ENCODE assay signal across 9 mouse cellular contexts in the genomic region with DNA sequence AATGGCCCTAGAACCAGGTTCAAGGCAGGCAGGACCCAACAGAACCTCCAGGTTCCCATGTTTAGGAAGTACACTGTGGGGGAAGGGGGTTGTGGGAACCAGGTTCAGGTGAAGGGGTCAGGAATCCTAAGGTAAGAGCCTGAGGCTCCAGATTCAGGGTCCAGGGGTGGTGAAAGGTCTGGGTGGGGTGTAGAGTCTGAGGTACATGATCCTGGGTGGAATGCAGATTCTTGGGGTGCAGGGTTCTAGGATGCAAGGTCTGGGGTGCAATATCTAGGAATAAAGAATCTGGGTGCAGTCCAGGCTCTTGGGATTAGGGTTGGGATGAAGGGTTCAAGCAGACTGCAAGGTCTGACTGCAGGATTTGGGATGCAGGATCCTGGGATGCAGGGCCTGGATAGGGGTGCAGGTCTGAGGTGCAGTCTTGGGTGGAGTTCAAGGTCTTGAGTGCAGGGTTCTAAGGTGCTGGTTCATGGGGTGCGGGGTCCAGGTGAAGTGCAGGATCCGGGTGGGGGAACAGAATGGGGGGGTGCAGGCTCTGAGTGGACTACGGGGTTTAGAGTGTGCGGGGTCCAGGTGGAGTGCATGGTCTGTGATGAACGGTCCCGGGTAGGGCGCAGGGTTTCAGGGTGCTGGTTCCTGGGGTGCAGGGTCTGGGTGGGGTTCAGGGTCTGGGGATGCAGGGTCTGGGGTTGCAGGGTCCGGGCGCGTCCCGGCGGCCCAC. TPM values are rescaled to one million over a fixed set of nuclear protein-coding genes. Genes with fewer than 3 reads are reported as not detected.
DNase-seq lines count a peak whose midpoint lies in the region; ATAC-seq and TF ChIP-seq lines count a peak whose summit lies in the region.
"Had no signal": no experiment of that assay in that cellular context is flagged by ENCODE, and none has a peak within 500 bp of the region (broad histone marks: within the 10 kb centered on the region; RNA-seq: fewer than 3 reads in every experiment).

No protein-coding gene starts in this region.

- DNase-seq in heart, postnatal 14 days = no peak
- no peak for DNase-seq in hindbrain, embryonic 11.5 days (ENCODE audit: low spot score)
- no peak for DNase-seq in midbrain, embryonic 11.5 days (ENCODE audit: low spot score, missing footprints)
- no peak for DNase-seq in urinary bladder, adult 18-20 months (ENCODE audit: low spot score in 2 of 2)
- no peak for DNase-seq in urinary bladder, postnatal 10 days (ENCODE audit: low spot score)
- no peak for DNase-seq in yolk sac, embryonic 10.5 days (ENCODE audit: low spot score)

- H3K4me2 ChIP-seq in heart, embryonic 14.5 days (ENCODE audit: low read length) = peak overlapping the region; percentile 77
- H3K4me2 ChIP-seq in hindbrain, embryonic 11.5 days (replicated peaks; ENCODE audit: low read depth, low read length) = peak overlapping the region; percentile 91
- H3K4me2 ChIP-seq in midbrain, embryonic 11.5 days = peak overlapping the region; percentile 93

- no peaks in the 10 kb centered on the region for H3K9me3 ChIP-seq in heart, embryonic 14.5 days (ENCODE audit: control insufficient read depth, low read length)
- H3K9me3 ChIP-seq in hindbrain, embryonic 11.5 days (ENCODE audit: control insufficient read depth, low read length) = no peaks in the 10 kb centered on the region
- no peaks in the 10 kb centered on the region for H3K9me3 ChIP-seq in midbrain, embryonic 11.5 days (ENCODE audit: control insufficient read depth, low read length)

- WGBS in heart, embryonic 14.5 days = 4% methylated on average over 12 of the region's 12 CpGs
- 6% methylated on average over 11 of the region's 12 CpGs for WGBS in hindbrain, embryonic 11.5 days
- WGBS in midbrain, embryonic 11.5 days = 7% methylated on average over 12 of the region's 12 CpGs

- H3K9ac ChIP-seq in heart, embryonic 14.5 days (ENCODE audit: low read length) = peak overlapping the region; percentile 94
- H3K9ac ChIP-seq in hindbrain, embryonic 11.5 days (ENCODE audit: low read depth, low read length) = peak overlapping the region; percentile 95
- H3K9ac ChIP-seq in midbrain, embryonic 11.5 days (ENCODE audit: low read length) = peak overlapping the region; percentile 96

- no peak for TF ChIP-seq CTCF in bone marrow macrophage, adult 2 months (IDR thresholded peaks at IDR 0.05; ENCODE audit: low read depth, low read length)

- intact Hi-C loops in heart, postnatal 14 days (cut with DNase I) = loop anchor here (5.0 kb wide), 1 partner anchor 33 kb away; a partner anchor contains a TSS

- peak overlapping the region; percentile 71 to 93 for H3K4me3 ChIP-seq in heart, embryonic 14.5 days (ENCODE audit: control insufficient read depth in 1 of 2, insufficient read depth in 1 of 2, low read depth in 1 of 2, low read length in 2 of 2)
- peak overlapping the region; percentile 76 for H3K4me3 ChIP-seq in bone marrow macrophage, adult 2 months (ENCODE audit: insufficient read depth, low read length)
- H3K4me3 ChIP-seq in hindbrain, embryonic 11.5 days (ENCODE audit: low read depth, low read length) = peak overlapping the region; percentile 93
- peak overlapping the region; percentile 92 for H3K4me3 ChIP-seq in midbrain, embryonic 11.5 days (ENCODE audit: low read depth, low read length)

- TF ChIP-seq POLR2A in bone marrow macrophage, adult 2 months (IDR thresholded peaks at IDR 0.05; ENCODE audit: borderline replicate concordance, low read depth, low read length) = no peak

- H3K27me3 ChIP-seq in heart, embryonic 14.5 days (ENCODE audit: control insufficient read depth, insufficient read depth, low read length) = no peaks in the 10 kb centered on the region
- H3K27me3 ChIP-seq in hindbrain, embryonic 11.5 days (ENCODE audit: control insufficient read depth, insufficient read depth, low read length) = no peaks in the 10 kb centered on the region
- H3K27me3 ChIP-seq in midbrain, embryonic 11.5 days (ENCODE audit: control insufficient read depth, insufficient read depth, low read length) = no peaks in the 10 kb centered on the region
- H3K27me3 ChIP-seq: Patski had no signal

- peaks cover 6% of the 10 kb centered on the region; the same call in 1 of the 2 replicates for H3K36me3 ChIP-seq in heart, embryonic 14.5 days (ENCODE audit: control insufficient read depth, insufficient read depth, low read length)
- no peaks in the 10 kb centered on the region for H3K36me3 ChIP-seq in hindbrain, embryonic 11.5 days (ENCODE audit: control insufficient read depth, insufficient read depth, low read length)
- H3K36me3 ChIP-seq in midbrain, embryonic 11.5 days (ENCODE audit: control insufficient read depth, insufficient read depth, low read length) = no peaks in the 10 kb centered on the region

- peaks cover 12 to 25% of the 10 kb centered on the region in 2 experiments for H3K4me1 ChIP-seq in heart, embryonic 14.5 days (ENCODE audit: control insufficient read depth in 2 of 2, insufficient read depth in 2 of 2, low read length in 2 of 2)
- peaks cover 28% of the 10 kb centered on the region for H3K4me1 ChIP-seq in bone marrow macrophage, adult 2 months (ENCODE audit: control insufficient read depth, insufficient read depth, low read length)
- H3K4me1 ChIP-seq in hindbrain, embryonic 11.5 days (replicated peaks; ENCODE audit: control insufficient read depth, insufficient read depth, low read length) = peaks cover 8% of the 10 kb centered on the region; the same call in 1 of the 2 replicates
- peaks cover 15% of the 10 kb centered on the region for H3K4me1 ChIP-seq in midbrain, embryonic 11.5 days (ENCODE audit: control insufficient read depth, insufficient read depth, low read length)

- ATAC-seq in heart, embryonic 14.5 days (ENCODE audit: insufficient number of reproducible peaks, insufficient read depth, low FRiP score, low read depth) = 0 out of 2 replicates have a peak, but pooled peaks have one; percentile 7
- ATAC-seq in hindbrain, embryonic 11.5 days (ENCODE audit: low FRiP score) = peak; percentile 61; the same call in 1 of the 2 replicates
- peak; percentile 64; the same call in 1 of the 2 replicates for ATAC-seq in midbrain, embryonic 11.5 days (ENCODE audit: low FRiP score)

- peak overlapping the region in 1 of 2 experiments; percentile 72; a peak in 2 of 4 replicates for H3K27ac ChIP-seq in heart, embryonic 14.5 days (replicated peaks in 1 of 2; ENCODE audit: control insufficient read depth in 1 of 2, insufficient read depth in 1 of 2, low read depth in 2 of 2, low read length in 2 of 2)
- H3K27ac ChIP-seq in bone marrow macrophage, adult 2 months (ENCODE audit: insufficient read depth, low read depth, low read length) = no peak overlapping the region
- H3K27ac ChIP-seq in hindbrain, embryonic 11.5 days (ENCODE audit: low read depth, low read length) = peak overlapping the region; percentile 80
- H3K27ac ChIP-seq in midbrain, embryonic 11.5 days (ENCODE audit: low read depth, low read length) = 0 out of 2 replicates have a peak overlapping the region, but pooled peaks have one; percentile 20

RNA-seq across cellular contexts. Expression of a gene that starts 1.3 kb away (rescaled TPM):
- polyA plus RNA-seq in heart, embryonic 14.5 days (2014; fragmentation: Nextera tagmentation; extraction: Ambion mirVana) = 49.4 and 53.8 TPM in 2 replicates
- total RNA-seq in heart, postnatal 14 days (2021) = 10 to 100 TPM; 40.6 to 41.9 TPM
- polyA plus RNA-seq in bone marrow macrophage, adult 2 months (2012; ENCODE audit: insufficient read depth, insufficient read length, missing spikeins) = 20.9 and 22.7 TPM in 2 replicates
- polyA plus RNA-seq in hindbrain, embryonic 11.5 days (2014; fragmentation: Nextera tagmentation; extraction: Ambion mirVana) = 36.2 and 47.2 TPM in 2 replicates
- polyA plus RNA-seq in midbrain, embryonic 11.5 days (2014; fragmentation: Nextera tagmentation; extraction: Ambion mirVana) = 43.8 and 51.7 TPM in 2 replicates

RNA-seq across cellular contexts. Expression of a gene that starts 22.3 kb away (rescaled TPM):
- polyA plus RNA-seq in heart, embryonic 14.5 days (2014; fragmentation: Nextera tagmentation; extraction: Ambion mirVana) = 69.5 and 82.7 TPM in 2 replicates
- 100 to 1,000 TPM; 166 to 169 TPM for total RNA-seq in heart, postnatal 14 days (2021)
- polyA plus RNA-seq in bone marrow macrophage, adult 2 months (2012; ENCODE audit: insufficient read depth, insufficient read length, missing spikeins) = 107 and 117 TPM in 2 replicates
- 47.0 and 48.4 TPM in 2 replicates for polyA plus RNA-seq in hindbrain, embryonic 11.5 days (2014; fragmentation: Nextera tagmentation; extraction: Ambion mirVana)
- polyA plus RNA-seq in midbrain, embryonic 11.5 days (2014; fragmentation: Nextera tagmentation; extraction: Ambion mirVana) = 42.0 and 49.4 TPM in 2 replicates

RNA-seq across cellular contexts. Expression of a gene that starts 32.9 kb away (rescaled TPM):
- polyA plus RNA-seq in heart, embryonic 14.5 days (2014; fragmentation: Nextera tagmentation; extraction: Ambion mirVana) = 64.8 and 65.0 TPM in 2 replicates
- total RNA-seq in heart, postnatal 14 days (2021) = 100 to 1,000 TPM; 123 to 131 TPM
- polyA plus RNA-seq in bone marrow macrophage, adult 2 months (2012; ENCODE audit: insufficient read depth, insufficient read length, missing spikeins) = 87.3 and 98.4 TPM in 2 replicates
- 71.1 and 85.6 TPM in 2 replicates for polyA plus RNA-seq in hindbrain, embryonic 11.5 days (2014; fragmentation: Nextera tagmentation; extraction: Ambion mirVana)
- 73.6 and 86.9 TPM in 2 replicates for polyA plus RNA-seq in midbrain, embryonic 11.5 days (2014; fragmentation: Nextera tagmentation; extraction: Ambion mirVana)

RNA-seq across cellular contexts. Expression of a gene that starts 46.2 kb away (rescaled TPM):
- polyA plus RNA-seq in heart, embryonic 14.5 days (2014; fragmentation: Nextera tagmentation; extraction: Ambion mirVana) = 19.1 and 22.3 TPM in 2 replicates
- 10 to 100 TPM in 1 of 2 experiments, 1 to 10 TPM in 1; 7.0 to 11.4 TPM for total RNA-seq in heart, postnatal 14 days (2021)
- polyA plus RNA-seq in bone marrow macrophage, adult 2 months (2012; ENCODE audit: insufficient read depth, insufficient read length, missing spikeins) = 53.3 and 53.8 TPM in 2 replicates
- 54.4 and 55.6 TPM in 2 replicates for polyA plus RNA-seq in hindbrain, embryonic 11.5 days (2014; fragmentation: Nextera tagmentation; extraction: Ambion mirVana)
- 50.2 and 52.7 TPM in 2 replicates for polyA plus RNA-seq in midbrain, embryonic 11.5 days (2014; fragmentation: Nextera tagmentation; extraction: Ambion mirVana)

RNA-seq across cellular contexts. Expression of a gene that starts 46.4 kb away (rescaled TPM):
- polyA plus RNA-seq in heart, embryonic 14.5 days (2014; fragmentation: Nextera tagmentation; extraction: Ambion mirVana) = 3.5 and 7.0 TPM in 2 replicates
- total RNA-seq in heart, postnatal 14 days (2021) = 1 to 10 TPM; 4.5 to 4.9 TPM
- polyA plus RNA-seq in bone marrow macrophage, adult 2 months (2012; ENCODE audit: insufficient read depth, insufficient read length, missing spikeins) = 11.0 and 25.2 TPM in 2 replicates
- polyA plus RNA-seq in hindbrain, embryonic 11.5 days (2014; fragmentation: Nextera tagmentation; extraction: Ambion mirVana) = 10.3 and 11.4 TPM in 2 replicates
- 6.7 and 6.9 TPM in 2 replicates for polyA plus RNA-seq in midbrain, embryonic 11.5 days (2014; fragmentation: Nextera tagmentation; extraction: Ambion mirVana)

Comparison
In these comparisons a context has a peak if more than half of its experiments do, and no peak if none do; other contexts are left out.
1. ATAC-seq: peak in every context shown above with its lines; median percentile 64 in midbrain, embryonic 11.5 days; 61 in hindbrain, embryonic 11.5 days; 7 in heart, embryonic 14.5 days.